Mouse (Mus musculus): ENCODE measurements around the gene Stx5a.

The Stx5a gene

DNA sequence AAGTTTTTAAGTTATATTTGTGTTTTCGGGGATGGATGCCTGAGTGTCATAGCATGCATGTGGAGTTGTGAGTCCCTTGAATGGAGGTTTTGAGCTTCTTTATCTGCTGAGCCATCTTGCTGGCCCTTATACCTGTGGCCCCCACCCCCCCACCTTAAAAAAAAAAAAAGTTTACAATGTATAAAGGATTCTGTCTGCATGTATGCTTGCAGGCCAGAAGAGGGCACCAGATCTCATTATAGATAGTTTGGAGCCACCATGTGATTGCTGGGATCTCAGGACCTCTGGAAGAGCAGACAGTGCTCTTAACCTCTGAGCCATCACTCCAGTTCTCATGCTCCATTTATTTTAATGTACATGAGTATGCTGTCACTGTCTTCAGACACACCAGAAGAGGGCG, 6.2 kb downstream of the Stx5a start:
- no peak for DNase-seq

DNA sequence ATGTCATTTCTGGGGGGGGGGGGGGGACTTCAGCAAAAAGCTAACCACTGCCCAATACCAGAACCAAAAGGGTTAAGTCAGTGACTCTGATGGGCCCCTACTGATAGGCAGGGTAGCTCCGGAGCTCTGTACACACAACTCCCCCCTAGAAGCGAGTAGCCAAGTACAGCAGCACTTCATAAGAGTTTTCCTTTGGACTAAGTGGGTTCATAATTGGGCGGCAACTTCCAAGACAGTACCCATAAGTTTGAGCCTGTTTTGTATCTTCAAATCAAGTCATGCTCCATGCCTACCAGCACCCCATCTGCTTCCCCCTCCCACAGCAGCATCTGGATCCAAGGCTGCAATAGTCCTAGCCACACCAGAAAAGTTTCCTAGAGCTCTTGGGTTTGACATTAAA, 14.4 kb downstream of the Stx5a start:
- DNase-seq: no peak

DNA sequence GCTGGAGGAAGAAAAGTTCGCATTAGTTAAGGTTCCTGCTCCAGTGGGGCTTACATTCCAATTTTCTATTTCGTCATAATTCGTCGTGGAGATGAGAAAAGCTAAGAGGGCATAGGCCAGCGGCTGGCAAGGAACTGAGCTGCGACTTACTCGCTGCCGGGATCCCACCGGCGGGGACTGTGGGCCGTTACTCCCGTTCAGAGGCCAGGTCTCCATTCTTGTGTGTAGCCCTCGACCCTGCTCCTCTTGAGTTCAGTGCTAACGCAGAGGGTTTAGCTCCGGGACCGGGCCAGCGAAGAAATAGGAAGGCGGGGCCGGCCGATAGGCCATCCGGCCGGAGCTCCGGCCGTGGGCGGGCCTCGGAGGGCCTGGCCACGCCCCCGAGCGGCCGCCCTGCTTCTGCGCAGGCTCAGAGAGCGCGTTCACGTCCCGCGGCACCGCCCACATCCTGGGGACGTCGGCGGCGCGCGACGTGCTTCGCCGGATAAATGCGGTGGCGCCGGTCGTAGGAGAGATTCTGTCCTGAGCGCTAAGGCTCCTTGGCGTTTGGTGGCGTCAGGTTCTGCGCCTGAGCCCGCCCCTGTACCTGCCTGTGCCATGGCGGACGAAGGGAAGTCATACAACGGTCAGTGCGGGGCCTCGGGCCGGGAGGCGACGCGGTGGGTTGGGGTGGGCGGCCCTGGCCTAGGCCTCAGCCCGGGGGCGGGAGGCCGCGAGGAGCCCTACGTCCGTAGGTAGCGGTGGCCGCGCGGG, 15.6 kb downstream of the Stx5a start, which contains the start of gene Nxf1:
TSS of gene Nxf1 (plus strand) at position 439 of the 753 bp plus-strand sequence.
- peak; percentile 87 for DNase-seq

DNA sequence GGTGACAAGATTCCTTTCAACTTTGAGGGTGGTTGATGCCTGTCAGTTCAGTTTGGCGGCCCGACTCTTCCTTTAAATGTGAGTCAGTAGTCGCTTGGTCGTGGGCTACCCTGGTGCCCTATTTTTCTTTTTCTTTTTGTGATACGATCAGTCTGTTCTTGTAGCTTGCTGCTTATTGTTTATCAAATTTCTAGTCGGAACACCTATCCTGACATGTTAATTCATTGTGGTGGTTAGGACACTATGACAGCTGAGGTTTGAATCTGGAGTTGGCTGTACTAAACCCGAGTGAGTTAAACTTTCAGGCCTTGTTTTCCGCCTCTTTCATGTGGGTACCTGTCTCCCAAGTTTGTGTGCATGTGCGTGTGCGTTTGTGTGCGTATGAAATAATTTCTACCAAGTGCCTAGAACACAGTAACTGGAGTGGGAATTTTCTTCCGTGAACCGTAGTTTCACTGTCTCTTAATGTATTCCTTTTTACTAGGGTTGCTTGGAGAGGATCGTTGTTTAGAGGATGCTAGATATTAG, 16.3 kb downstream of the Stx5a start:
- DNase-seq: no peak

DNA sequence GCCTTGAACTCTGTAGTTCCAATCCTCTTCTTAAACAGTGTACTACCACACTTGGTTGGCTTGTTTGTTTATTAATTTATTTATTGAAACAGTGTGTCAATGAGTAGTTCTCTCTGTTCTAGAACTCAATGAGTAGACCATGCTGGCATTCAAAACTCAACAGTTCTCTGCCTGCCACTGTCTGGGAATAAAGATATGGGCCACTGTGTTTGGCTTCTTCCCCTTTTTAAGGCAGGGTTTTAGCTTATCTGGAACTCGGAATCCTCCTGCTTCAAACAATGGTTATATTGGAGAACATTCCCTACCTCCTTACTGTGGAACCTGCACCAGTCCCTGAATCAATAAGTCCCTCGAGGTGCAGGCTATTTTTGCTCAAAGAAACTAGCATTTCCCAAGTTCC, 17.7 kb downstream of the Stx5a start:
- no peak for DNase-seq

DNA sequence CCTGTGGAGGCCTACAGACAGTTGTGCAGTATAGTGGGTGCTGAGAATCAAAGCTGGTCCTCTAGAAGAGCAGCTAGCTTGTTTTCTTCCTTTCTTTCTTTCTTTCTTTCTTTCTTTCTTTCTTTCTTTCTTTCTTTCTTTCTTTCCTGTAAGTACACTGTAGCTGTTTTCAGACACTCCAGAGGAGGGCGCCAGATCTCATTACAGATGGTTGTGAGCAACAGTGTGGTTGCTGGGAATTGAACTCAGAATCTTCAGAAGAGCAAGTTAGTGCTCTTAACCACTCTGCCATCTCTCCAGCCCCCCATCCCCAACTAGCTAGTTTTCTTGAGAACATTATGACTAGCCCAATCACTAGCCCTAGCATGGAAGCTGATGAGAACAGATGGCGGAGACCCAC, 19.5 kb downstream of the Stx5a start:
- no peak for DNase-seq

DNA sequence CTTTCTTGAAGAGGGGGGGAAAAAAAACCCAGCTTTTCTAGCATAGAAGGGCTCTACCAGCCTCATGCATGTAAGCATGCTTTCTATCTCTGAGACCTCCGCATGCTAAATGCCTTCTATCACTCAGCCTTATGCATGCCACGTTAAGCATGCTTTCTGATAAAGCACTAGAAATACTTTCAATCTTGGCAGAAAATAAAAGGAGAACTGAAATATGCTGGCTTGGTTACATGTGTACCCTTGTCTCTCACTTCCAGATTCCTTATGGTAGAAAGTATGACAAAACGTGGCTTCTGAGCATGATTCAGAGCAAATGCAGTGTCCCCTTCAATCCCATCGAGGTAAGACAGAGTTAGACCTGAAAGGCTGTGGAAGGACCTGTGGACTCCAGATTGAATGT, 22.1 kb downstream of the Stx5a start:
- DNase-seq: no peak

DNA sequence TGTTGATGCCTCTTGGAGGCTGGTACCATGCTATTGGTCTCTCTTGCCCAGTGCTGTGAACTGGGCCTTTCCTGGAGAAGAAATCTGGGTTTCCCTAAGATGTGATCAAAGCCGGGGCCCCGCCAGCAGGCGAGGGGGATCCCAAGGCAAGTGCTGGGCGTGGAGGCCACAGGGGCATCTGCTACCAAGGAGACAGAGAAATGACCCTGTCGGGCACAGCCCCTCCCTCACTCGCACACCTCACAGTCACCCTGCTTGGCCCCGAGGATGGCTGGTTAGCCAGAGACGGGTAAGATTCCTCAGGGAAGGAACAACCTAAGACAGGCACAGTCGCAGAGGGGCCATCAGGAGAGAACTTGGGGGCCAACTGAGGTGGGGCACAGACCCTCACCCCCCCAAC, 24.3 kb downstream of the Stx5a start:
- DNase-seq: no peak

DNA sequence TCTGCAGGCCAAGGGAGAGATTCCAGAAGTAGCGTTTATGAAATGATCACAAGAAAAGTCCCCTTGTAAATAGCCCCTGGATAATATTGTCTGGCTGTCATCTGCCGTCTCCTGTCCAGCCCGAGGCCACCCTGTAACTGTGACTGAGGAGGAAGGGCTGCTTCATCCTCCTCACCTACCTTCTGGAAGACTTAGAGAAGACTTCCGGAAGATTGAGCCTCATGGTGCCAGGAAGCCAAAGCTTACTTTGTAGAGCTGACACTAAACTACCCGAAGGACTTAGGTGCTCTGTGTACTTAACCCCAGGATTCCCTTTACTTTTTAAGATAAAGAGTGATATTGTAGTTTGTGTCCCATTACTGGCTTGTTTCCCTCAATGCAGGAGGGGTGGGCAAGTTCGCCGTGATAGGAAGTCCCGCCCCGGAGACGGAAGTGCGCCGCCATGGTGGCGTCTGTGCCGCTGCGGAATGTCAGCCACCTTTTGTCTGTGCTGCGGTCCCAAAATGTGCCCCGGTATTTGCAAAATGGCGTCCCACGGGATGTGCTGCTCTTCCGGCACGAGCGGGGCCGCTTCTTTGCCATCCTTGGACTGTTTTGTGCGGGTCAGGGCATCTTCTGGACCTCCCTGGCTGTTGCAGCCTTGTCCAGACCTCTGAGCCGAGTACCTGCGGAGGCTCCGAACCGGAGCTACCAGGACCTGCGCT, 29.5 kb downstream of the Stx5a start, which contains the start of gene Tmem223:
TSS of gene Tmem223 (plus strand) at position 430 of the 704 bp plus-strand sequence.
- DNase-seq: peak; percentile 75

DNA sequence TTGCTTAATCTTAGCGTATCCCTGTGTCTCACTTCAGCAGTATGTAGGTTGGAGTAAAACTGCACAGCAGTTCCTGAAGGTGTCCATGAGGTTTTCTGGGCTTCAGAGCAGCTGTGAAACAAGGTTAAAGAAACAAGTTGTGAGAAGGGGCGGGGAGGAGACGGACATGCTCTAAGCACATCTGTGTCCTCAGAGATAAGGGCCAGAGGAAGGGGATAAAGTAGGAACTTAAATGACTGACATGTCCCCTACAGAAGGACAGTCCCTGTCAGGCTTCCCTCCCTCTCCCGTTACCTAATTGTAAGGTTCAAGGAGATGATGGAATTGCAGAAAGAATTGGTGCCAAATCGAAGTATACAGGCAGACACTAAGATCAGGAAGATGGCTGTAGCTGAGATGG, 31.8 kb downstream of the Stx5a start:
- no peak for DNase-seq

DNA sequence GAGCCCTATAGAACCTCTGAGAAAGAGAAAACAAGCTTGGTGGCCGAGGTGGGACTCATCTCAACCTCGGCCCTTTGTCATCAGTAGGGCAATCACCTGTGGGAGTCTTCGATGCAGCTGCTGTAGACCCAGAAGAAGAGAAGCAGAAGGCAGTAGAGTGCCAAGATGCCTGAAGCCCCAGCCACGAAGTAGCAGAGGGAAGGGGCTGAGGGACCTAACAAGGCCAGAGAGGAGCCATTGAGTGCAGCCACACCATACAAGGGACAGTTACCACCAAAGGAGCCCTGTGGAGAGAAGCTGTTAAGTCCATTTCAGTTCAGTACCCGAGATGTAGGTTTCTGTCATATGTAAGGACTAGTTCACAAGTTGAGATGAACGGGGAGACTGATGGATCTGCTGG, 32.2 kb downstream of the Stx5a start:
- no peak for DNase-seq

DNA sequence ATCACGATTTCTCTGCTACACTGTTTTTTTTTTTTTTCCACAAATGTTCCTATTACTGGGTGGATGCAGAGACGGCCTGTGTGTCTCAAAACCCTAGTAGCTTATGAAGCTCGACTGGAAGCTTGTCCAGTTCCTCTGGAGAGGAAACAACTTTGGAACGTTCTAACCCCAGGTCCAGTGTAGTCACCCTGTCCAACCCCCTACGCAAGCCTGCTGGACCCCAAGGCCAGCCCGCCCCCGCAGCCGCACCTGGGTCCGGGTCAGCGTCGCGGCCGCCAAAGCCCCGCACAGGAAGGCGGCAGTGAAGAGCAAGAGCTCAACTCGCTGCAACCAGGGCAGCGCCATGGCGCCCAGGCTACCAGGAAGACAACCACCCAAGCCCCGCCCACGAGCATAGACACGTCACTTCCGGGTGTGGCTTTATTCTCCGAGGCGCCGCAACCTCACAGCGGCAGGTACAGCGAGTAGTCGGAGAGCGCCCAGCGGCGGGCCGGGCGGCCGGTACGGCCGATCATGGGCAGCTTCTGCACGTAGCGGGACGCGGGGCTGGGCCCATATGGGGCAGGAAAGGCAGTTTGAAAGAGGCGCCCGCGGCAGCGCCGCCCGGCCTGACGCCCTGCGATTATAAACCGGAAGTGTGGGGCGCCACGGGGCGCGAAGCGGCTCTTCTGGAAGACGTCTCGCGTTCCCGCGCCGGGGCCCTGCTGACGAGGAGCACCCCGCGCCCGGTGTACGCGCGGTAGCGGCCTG, 33.0 kb downstream of the Stx5a start, which contains the start of gene Tmem179b:
TSS of gene Tmem179b (minus strand) at position 382 of the 750 bp plus-strand sequence.
- DNase-seq: peak; percentile 93

DNA sequence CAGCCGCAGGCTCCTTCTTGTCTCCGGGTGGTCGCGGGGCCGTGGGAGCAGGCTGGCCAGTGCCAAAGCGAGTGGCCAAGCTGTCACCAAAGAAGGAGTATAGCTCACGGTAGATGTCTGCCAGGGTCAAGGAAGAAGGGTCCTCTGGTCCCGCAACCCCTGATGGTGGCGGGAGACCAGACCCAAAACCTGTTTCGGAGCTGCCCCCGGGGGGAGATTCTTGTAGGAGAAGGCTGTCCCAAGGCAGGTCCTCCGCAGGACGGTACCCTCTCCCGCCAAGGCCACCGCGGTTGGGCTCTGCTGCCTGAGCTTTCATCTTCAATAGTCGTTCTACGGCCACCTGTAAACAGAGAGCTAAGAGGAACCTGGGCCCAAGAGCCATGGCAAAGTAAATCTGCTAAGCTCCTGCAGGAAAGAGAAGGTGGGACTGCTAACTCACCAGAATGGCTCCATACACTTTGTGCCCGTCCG, 33.8 kb downstream of the Stx5a start:
- DNase-seq: no peak

DNA sequence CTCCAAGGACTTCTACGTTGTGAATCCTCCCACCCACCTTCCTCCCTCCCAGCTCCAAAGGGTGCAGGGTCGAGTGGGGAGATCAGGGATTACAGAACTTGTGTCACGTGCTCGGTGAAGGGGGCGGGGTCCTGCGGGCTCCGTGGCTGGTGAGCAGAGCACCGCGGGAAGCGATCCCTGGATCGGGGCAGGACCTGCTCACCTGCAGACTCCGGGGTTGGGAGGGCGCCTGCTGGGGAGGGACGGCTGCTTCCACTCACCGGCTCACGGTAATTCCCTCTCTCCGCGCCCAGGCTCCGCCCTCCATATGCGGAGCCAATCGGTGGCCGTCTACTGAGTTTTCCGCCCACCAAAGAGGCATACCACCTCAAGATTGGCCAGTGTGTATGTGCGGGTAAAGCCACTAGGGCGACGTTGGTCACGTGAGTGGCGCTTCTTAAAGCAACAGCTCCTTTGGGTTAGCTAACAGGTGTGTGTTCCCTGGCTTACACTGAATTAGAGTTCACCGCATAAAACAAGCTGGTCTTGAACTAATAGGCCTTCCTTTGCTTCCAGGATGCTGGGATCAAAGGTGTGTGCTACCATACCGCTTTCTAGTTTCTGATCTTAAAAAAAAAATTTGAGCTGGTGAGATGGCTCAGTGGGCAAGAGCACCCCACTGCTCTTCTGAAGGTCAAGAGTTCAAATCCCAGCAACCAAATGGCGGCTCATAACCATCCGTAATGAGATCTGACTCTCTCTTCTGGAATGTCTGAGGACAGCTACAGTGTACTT, 45.0 kb downstream of the Stx5a start, which contains the start of gene Taf6l:
TSS of gene Taf6l (minus strand) at position 410 of the 774 bp plus-strand sequence.
- DNase-seq: peak; percentile 99

DNA sequence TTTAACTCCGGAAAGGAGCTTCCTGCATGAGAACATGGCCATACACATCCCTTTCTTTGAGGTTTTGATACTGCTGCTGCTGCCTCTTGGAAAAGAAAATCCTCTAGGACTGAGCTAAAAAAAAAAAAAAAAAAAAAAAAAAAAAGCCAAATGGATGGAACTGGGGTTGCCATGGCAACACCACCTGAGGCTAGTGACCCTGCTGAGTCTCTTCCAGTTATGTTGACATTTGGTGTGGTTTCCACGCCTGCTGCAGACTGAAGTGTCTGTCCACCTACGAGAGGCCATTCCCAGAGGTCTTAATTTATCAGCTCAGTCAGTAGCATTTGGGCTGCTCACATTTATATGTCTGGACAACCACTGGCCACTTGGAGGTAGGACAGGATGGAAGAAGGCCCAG, 47.3 kb downstream of the Stx5a start:
- no peak for DNase-seq

DNA sequence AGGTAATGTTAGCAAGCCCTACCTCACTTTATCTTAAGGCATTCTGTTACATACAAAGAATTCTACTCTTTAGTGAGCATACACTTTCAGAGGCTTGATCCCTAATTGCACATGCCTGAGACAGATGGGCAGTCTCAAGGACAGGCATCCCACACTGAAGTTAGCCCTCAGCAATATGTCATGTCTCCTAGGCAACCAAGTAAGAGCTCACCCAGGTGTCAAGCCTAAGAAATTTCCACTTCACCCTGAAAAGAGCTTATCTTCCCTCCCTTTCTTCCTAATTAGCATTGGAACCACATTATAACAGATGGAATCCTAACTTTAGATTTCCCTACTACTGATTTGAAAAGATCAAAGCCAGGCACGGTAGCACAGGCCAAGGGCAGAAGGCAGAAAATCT, 48.0 kb downstream of the Stx5a start:
- no peak for DNase-seq

DNA sequence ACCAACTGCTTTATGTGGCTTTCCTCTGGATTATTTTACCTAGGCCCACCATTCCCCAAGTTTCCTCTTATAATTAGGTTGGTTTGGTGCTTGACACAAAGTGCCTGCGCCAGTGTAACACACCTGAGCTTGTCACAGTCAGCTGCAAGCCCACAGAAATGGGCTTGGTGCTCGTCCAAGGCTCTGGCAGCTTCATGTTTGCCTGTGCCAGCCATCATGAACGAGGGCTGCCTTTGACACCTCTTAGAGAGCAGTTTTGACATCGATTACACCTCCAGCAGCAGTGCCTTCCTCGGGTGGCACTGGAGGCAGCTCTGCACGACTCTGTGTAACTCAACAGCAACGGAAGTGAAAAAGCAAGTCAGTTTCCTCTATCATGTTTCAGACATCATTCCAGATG, 49.0 kb downstream of the Stx5a start:
- no peak for DNase-seq

DNA sequence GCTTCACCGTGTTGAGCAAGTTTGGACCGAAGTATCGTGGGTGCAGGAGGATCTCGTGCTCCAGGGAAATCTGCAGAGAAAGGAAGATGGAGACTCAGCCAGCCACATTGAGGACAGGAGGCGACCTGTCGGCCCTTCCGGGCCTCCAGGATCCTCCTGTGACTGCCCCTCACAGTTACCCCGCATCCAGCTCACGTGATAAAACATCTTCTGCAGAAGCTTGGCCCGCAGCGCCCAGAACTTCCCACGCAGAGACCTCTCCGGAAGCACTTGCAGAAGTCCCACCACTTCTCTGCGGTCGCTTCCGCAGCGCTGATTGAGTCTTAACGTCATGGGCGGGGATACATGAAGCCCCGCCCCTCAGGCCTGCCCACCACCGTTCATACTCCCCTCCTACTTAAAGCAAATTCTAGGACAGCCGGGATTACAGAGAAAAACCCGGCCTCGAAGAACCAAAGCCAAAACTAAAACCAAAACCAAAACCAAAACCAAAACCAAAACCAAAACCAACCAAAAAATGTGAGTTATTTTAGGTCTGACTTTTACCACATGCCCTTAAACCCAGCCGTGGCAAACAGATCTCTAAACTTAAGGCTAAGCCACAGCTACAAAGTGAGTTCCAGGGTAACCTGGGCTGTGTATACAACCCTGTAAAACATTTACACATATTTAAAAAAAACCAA, 57.2 kb downstream of the Stx5a start, which contains the start of gene Polr2g:
TSS of gene Polr2g (minus strand) at position 314 of the 683 bp plus-strand sequence.
- DNase-seq: peak; percentile 93

DNA sequence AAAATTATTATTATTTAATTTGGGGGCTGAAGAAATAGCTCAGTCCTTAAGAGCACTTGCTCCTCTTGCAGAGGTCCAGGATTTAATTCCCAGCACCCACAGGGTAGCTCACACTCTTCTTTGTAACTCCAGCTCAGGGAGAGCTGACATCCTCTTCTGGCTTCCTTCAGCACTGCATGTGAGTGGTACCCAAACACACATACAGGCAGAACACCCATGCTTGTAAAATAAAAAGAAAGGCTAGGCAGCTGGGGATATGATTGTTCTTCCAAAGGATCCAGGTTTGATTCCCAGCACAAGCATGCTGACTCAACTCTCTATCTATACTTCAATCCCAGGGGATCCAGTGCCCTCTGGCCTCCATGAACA, 57.7 kb downstream of the Stx5a start:
- no peak for DNase-seq

DNA sequence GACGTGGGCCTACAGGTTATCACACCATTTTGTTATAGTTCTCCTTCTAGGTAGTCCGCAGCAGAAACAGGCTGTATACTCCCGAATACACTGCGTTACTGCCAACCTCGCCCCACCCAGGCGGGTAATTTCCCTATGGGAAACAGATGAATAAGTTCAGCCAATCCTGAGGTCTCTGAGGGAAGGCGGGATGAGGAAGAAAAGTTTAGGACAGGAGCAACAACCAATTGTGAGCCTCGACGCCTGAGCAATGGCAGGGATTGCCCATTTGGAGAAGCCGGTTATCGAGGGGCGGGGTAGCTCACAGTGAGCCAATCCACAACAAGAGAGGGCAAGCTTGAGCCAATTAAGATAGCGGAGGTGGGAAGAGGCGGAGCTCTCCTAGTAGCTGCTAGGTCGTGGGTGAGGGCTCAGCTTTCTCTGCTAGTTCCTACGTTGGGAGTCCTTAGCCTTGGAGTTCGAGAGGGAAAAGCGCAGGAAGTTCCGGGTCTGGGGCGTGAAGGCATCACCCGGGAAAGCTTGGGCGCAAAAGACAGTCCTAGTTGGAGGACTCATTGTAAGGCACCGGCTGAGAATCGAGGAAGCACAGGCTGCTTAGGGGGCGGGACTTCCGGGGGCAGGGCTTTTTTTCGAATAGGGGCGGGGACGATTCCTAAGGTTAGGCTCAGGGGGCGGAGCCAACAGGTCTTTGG, 61.1 kb downstream of the Stx5a start, which contains the start of gene Zbtb3:
TSS of gene Zbtb3 (plus strand) at position 426 of the 692 bp plus-strand sequence.
- peak; percentile 98 for DNase-seq

All from kidney, adult 11 months (tissue).